Mouse (Mus musculus): ENCODE data around the gene Selplg.

- no peak for TF ChIP-seq POLR2A (IDR thresholded peaks at IDR 0.05; ENCODE audit: control insufficient read depth, low read depth, low read length)
- TF ChIP-seq CTCF (IDR thresholded peaks at IDR 0.05; ENCODE audit: control insufficient read depth, insufficient read depth, insufficient replicate concordance, low read depth, low read length): no peak
Measured at GRCm38 (mm10) chr5:113871903-113872548, 39.6 kb upstream of the Selplg start.

Measured in testis, adult 2 months (tissue).